In genomic region chr6:126202959-126203358, GRCm38 (mm10) we compare ENCODE assay signal across 9 mouse cellular contexts. TPM values are rescaled to one million over a fixed set of nuclear protein-coding genes. Genes with fewer than 3 reads are reported as not detected.
DNase-seq lines count a peak whose midpoint lies in the region; ATAC-seq and TF ChIP-seq lines count a peak whose summit lies in the region.
"Had no signal": no experiment of that assay in that cellular context is flagged by ENCODE, and none has a peak within 500 bp of the region (broad histone marks: within the 10 kb centered on the region; RNA-seq: fewer than 3 reads in every experiment).

No protein-coding gene starts in this region.

- H3K4me2 ChIP-seq in forebrain, embryonic 14.5 days (ENCODE audit: low read length), result no peak overlapping the region
- H3K4me2 ChIP-seq in forebrain, embryonic 11.5 days (ENCODE audit: low read depth, low read length, severe bottlenecking), result no peak overlapping the region
- H3K4me2 ChIP-seq in midbrain, postnatal 0 days (ENCODE audit: low read depth, low read length, poor library complexity, severe bottlenecking), result no peak overlapping the region
- H3K4me2 ChIP-seq in midbrain, embryonic 11.5 days, result no peak overlapping the region
- H3K4me2 ChIP-seq in neural tube, embryonic 14.5 days (ENCODE audit: low read depth, low read length), result no peak overlapping the region
- H3K4me2 ChIP-seq: forebrain, embryonic 13.5 days had no signal

- no peak for TF ChIP-seq CTCF in midbrain, postnatal 0 days (IDR thresholded peaks at IDR 0.05)

- WGBS in forebrain, embryonic 14.5 days, result 76% methylated on average over 7 of the region's 7 CpGs
- whole genome bisulfite sequencing in forebrain, embryonic 11.5 days, result 85% methylated on average over 7 of the region's 7 CpGs
- 71% methylated on average over 7 of the region's 7 CpGs for WGBS in midbrain, postnatal 0 days
- WGBS in midbrain, embryonic 11.5 days, result 86% methylated on average over 7 of the region's 7 CpGs
- WGBS in neural tube, embryonic 14.5 days, result 40% methylated on average over 7 of the region's 7 CpGs

- no peaks in the 10 kb centered on the region for H3K4me1 ChIP-seq in forebrain, embryonic 14.5 days (ENCODE audit: control insufficient read depth, insufficient read depth, low read length)
- H3K4me1 ChIP-seq in forebrain, embryonic 11.5 days (replicated peaks; ENCODE audit: control insufficient read depth, insufficient read depth, low read length), result no peaks in the 10 kb centered on the region
- H3K4me1 ChIP-seq in midbrain, postnatal 0 days (ENCODE audit: insufficient read depth, low read length), result no peaks in the 10 kb centered on the region
- no peaks in the 10 kb centered on the region for H3K4me1 ChIP-seq in midbrain, embryonic 11.5 days (ENCODE audit: control insufficient read depth, insufficient read depth, low read length)
- no peaks in the 10 kb centered on the region for H3K4me1 ChIP-seq in neural tube, embryonic 14.5 days (ENCODE audit: control insufficient read depth, insufficient read depth, low read length)

- no peak overlapping the region for H3K9ac ChIP-seq in forebrain, embryonic 14.5 days (ENCODE audit: low read length)
- H3K9ac ChIP-seq in forebrain, embryonic 11.5 days (ENCODE audit: low read length), result no peak overlapping the region
- H3K9ac ChIP-seq in midbrain, postnatal 0 days (replicated peaks; ENCODE audit: low read length, poor library complexity, severe bottlenecking), result no peak overlapping the region
- H3K9ac ChIP-seq in midbrain, embryonic 11.5 days (ENCODE audit: low read length), result no peak overlapping the region
- H3K9ac ChIP-seq in neural tube, embryonic 14.5 days (replicated peaks; ENCODE audit: low read depth, low read length), result no peak overlapping the region
- H3K9ac ChIP-seq: forebrain, embryonic 13.5 days had no signal

- no peak for ATAC-seq in forebrain, embryonic 14.5 days
- ATAC-seq in forebrain, embryonic 11.5 days (replicated peaks; ENCODE audit: low FRiP score), result no peak
- ATAC-seq in midbrain, postnatal 0 days (ENCODE audit: low FRiP score), result no peak
- no peak for ATAC-seq in midbrain, embryonic 11.5 days (ENCODE audit: low FRiP score)
- ATAC-seq in neural tube, embryonic 14.5 days (ENCODE audit: low read depth), result peak; percentile 95
- no peak for ATAC-seq in monocyte, adult 5-6 weeks (replicated peaks; ENCODE audit: insufficient number of reproducible peaks, low FRiP score, low TSS enrichment, poor library complexity, severe bottlenecking)
- ATAC-seq: forebrain, embryonic 13.5 days had no signal

- peak; percentile 8 for DNase-seq in forebrain, embryonic 14.5 days (ENCODE audit: low spot score)
- DNase-seq in forebrain, embryonic 11.5 days (ENCODE audit: low spot score), result no peak
- DNase-seq in midbrain, postnatal 0 days (ENCODE audit: low spot score), result peak; percentile 53
- no peak for DNase-seq in midbrain, embryonic 11.5 days (ENCODE audit: low spot score, missing footprints)
- peak; percentile 4 for DNase-seq in kidney, adult 11 months
- DNase-seq in adrenal gland, postnatal 14 days, result no peak

- no peak overlapping the region for H3K27ac ChIP-seq in forebrain, embryonic 14.5 days (ENCODE audit: low read depth, low read length)
- no peak overlapping the region for H3K27ac ChIP-seq in forebrain, embryonic 11.5 days (ENCODE audit: low read depth, low read length)
- no peak overlapping the region for H3K27ac ChIP-seq in midbrain, postnatal 0 days (ENCODE audit: low read depth, low read length)
- H3K27ac ChIP-seq in midbrain, embryonic 11.5 days (ENCODE audit: low read depth, low read length), result no peak overlapping the region
- H3K27ac ChIP-seq in neural tube, embryonic 14.5 days (ENCODE audit: low read depth, low read length), result peak overlapping the region; percentile 70
- H3K27ac ChIP-seq: forebrain, embryonic 13.5 days had no signal

- H3K27me3 ChIP-seq in forebrain, embryonic 14.5 days (replicated peaks; ENCODE audit: control insufficient read depth, insufficient read depth, low read length), result no peaks in the 10 kb centered on the region
- no peaks in the 10 kb centered on the region for H3K27me3 ChIP-seq in forebrain, embryonic 11.5 days (ENCODE audit: control insufficient read depth, insufficient read depth, low read length)
- no peaks in the 10 kb centered on the region for H3K27me3 ChIP-seq in midbrain, postnatal 0 days (ENCODE audit: insufficient read depth, low read length)
- no peaks in the 10 kb centered on the region for H3K27me3 ChIP-seq in midbrain, embryonic 11.5 days (ENCODE audit: control insufficient read depth, insufficient read depth, low read length)
- no peaks in the 10 kb centered on the region for H3K27me3 ChIP-seq in neural tube, embryonic 14.5 days (ENCODE audit: control insufficient read depth, insufficient read depth, low read length)
- H3K27me3 ChIP-seq: forebrain, embryonic 13.5 days had no signal

- H3K4me3 ChIP-seq in forebrain, embryonic 14.5 days (ENCODE audit: low read depth, low read length), result no peak overlapping the region
- H3K4me3 ChIP-seq in forebrain, embryonic 11.5 days (ENCODE audit: low read depth, low read length), result no peak overlapping the region
- no peak overlapping the region for H3K4me3 ChIP-seq in midbrain, postnatal 0 days (ENCODE audit: low read depth, low read length)
- H3K4me3 ChIP-seq in midbrain, embryonic 11.5 days (ENCODE audit: low read depth, low read length), result no peak overlapping the region
- no peak overlapping the region for H3K4me3 ChIP-seq in neural tube, embryonic 14.5 days (ENCODE audit: low read depth, low read length)
- H3K4me3 ChIP-seq: forebrain, embryonic 13.5 days had no signal

- no peaks in the 10 kb centered on the region for H3K36me3 ChIP-seq in forebrain, embryonic 14.5 days (ENCODE audit: control insufficient read depth, insufficient read depth, low read length)
- no peaks in the 10 kb centered on the region for H3K36me3 ChIP-seq in forebrain, embryonic 11.5 days (ENCODE audit: control insufficient read depth, insufficient read depth, low read length)
- no peaks in the 10 kb centered on the region for H3K36me3 ChIP-seq in midbrain, postnatal 0 days (ENCODE audit: insufficient read depth, low read length)
- H3K36me3 ChIP-seq in midbrain, embryonic 11.5 days (ENCODE audit: control insufficient read depth, insufficient read depth, low read length), result no peaks in the 10 kb centered on the region
- no peaks in the 10 kb centered on the region for H3K36me3 ChIP-seq in neural tube, embryonic 14.5 days (ENCODE audit: control insufficient read depth, insufficient read depth, low read length)

- H3K9me3 ChIP-seq in forebrain, embryonic 14.5 days (replicated peaks; ENCODE audit: control insufficient read depth, low read length), result no peaks in the 10 kb centered on the region
- no peaks in the 10 kb centered on the region for H3K9me3 ChIP-seq in forebrain, embryonic 11.5 days (ENCODE audit: control insufficient read depth, low read length)
- no peaks in the 10 kb centered on the region for H3K9me3 ChIP-seq in midbrain, postnatal 0 days (ENCODE audit: low read length)
- no peaks in the 10 kb centered on the region for H3K9me3 ChIP-seq in midbrain, embryonic 11.5 days (ENCODE audit: control insufficient read depth, low read length)
- no peaks in the 10 kb centered on the region for H3K9me3 ChIP-seq in neural tube, embryonic 14.5 days (ENCODE audit: control insufficient read depth, low read length)
- H3K9me3 ChIP-seq: forebrain, embryonic 13.5 days had no signal

RNA-seq across cellular contexts. Expression of gene Ntf3, which starts 36.2 kb away (rescaled TPM):
- polyA plus RNA-seq in forebrain, embryonic 14.5 days (2014; fragmentation: Nextera tagmentation; extraction: Ambion mirVana), result 3.4 and 4.2 TPM in 2 replicates
- polyA plus RNA-seq in forebrain, embryonic 11.5 days (2014; fragmentation: Nextera tagmentation; extraction: Ambion mirVana), result 3.5 and 4.1 TPM in 2 replicates
- total RNA-seq in midbrain, postnatal 0 days (2014; rRNA removed), result 3.0 and 3.4 TPM in 2 replicates
- polyA plus RNA-seq in midbrain, postnatal 0 days (2015; fragmentation: Nextera tagmentation; extraction: Ambion mirVana), result 2.3 and 2.7 TPM in 2 replicates
- 4.0 and 4.2 TPM in 2 replicates for polyA plus RNA-seq in midbrain, embryonic 11.5 days (2014; fragmentation: Nextera tagmentation; extraction: Ambion mirVana)
- polyA plus RNA-seq in neural tube, embryonic 14.5 days (2014; fragmentation: Nextera tagmentation; extraction: Ambion mirVana), result 6.4 and 7.5 TPM in 2 replicates
- total RNA-seq in monocyte, adult 5-6 weeks (2017), result not detected in 3 replicates
- total RNA-seq in adrenal gland, postnatal 14 days (2021), result 2.1 and 3.7 TPM in 2 replicates

Comparison
In these comparisons a context has a peak if more than half of its experiments do, and no peak if none do; other contexts are left out.
1. DNase-seq: peak in forebrain, embryonic 14.5 days (single experiment), midbrain, postnatal 0 days (single experiment) and kidney, adult 11 months (single experiment); none in forebrain, embryonic 11.5 days (single experiment), midbrain, embryonic 11.5 days (single experiment) and adrenal gland, postnatal 14 days (single experiment).